In the genomic region with DNA sequence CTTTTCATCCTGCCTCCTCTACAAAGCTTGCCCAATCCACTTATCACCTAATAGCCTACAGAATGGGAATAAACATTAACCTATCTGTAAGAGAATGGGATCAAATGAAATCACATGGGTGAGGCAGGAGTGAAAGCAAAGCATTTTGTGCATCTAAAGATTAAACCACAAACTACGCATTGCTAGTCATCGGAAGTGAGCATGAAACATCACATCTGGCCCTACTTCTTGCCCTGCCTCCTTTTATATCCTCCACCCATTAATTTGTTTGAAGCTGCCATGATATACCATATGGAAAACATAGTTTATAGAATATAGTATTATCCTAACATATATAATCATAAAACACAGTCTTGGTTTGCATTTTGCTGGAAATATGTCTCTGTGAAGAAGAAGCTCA, we compare ENCODE assay signal across 22 mouse cellular contexts.
DNase-seq lines count a peak whose midpoint lies in the region; ATAC-seq and TF ChIP-seq lines count a peak whose summit lies in the region.
"Had no signal": no experiment of that assay in that cellular context is flagged by ENCODE, and none has a peak within 500 bp of the region (broad histone marks: within the 10 kb centered on the region; RNA-seq: fewer than 3 reads in every experiment).

No protein-coding gene starts in this region.

- WGBS in kidney, postnatal 0 days = 76% methylated on average over 2 of the region's 2 CpGs
- 44% methylated on average over 2 of the region's 2 CpGs for WGBS in lung, embryonic 14.5 days
- 82% methylated on average over 2 of the region's 2 CpGs for WGBS in lung, adult 2 months
- WGBS in lung, embryonic 15.5 days = 57% methylated on average over 2 of the region's 2 CpGs
- 55% methylated on average over 2 of the region's 2 CpGs for WGBS in lung, embryonic 16.5 days

- H3K4me3 ChIP-seq in kidney, postnatal 0 days (replicated peaks; ENCODE audit: low read depth, low read length) = no peak overlapping the region
- no peak overlapping the region for H3K4me3 ChIP-seq in lung, embryonic 14.5 days (ENCODE audit: low read depth, low read length)
- no peak overlapping the region for H3K4me3 ChIP-seq in lung, adult 2 months (replicated peaks; ENCODE audit: extremely low read depth, low read depth, low read length)
- H3K4me3 ChIP-seq in lung, embryonic 15.5 days = no peak overlapping the region
- no peak overlapping the region for H3K4me3 ChIP-seq in lung, embryonic 16.5 days (ENCODE audit: low read length)

- H3K4me1 ChIP-seq in kidney, postnatal 0 days (replicated peaks; ENCODE audit: insufficient read depth, low read length) = no peaks in the 10 kb centered on the region
- H3K4me1 ChIP-seq in lung, embryonic 14.5 days (ENCODE audit: insufficient read depth) = no peaks in the 10 kb centered on the region
- H3K4me1 ChIP-seq in lung, adult 2 months (ENCODE audit: control insufficient read depth, insufficient read depth, low read length) = no peaks in the 10 kb centered on the region
- no peaks in the 10 kb centered on the region for H3K4me1 ChIP-seq in lung, embryonic 15.5 days
- H3K4me1 ChIP-seq in lung, embryonic 16.5 days (replicated peaks; ENCODE audit: control insufficient read depth, insufficient read depth, low read length) = no peaks in the 10 kb centered on the region

- no peak for TF ChIP-seq CTCF in kidney, postnatal 0 days (IDR thresholded peaks at IDR 0.05; ENCODE audit: low read depth)
- TF ChIP-seq CTCF in lung, embryonic 14.5 days (IDR thresholded peaks at IDR 0.05; ENCODE audit: low read depth) = no peak
- TF ChIP-seq CTCF in lung, adult 2 months (IDR thresholded peaks at IDR 0.05; ENCODE audit: insufficient read depth, low read length) = no peak

- no peak overlapping the region for H3K9ac ChIP-seq in kidney, postnatal 0 days (ENCODE audit: low read depth, low read length)
- no peak overlapping the region for H3K9ac ChIP-seq in lung, embryonic 14.5 days
- H3K9ac ChIP-seq in lung, embryonic 15.5 days = no peak overlapping the region
- no peak overlapping the region for H3K9ac ChIP-seq in lung, embryonic 16.5 days (ENCODE audit: low read length)

- no peaks in the 10 kb centered on the region for H3K9me3 ChIP-seq in kidney, postnatal 0 days (replicated peaks; ENCODE audit: low read length)
- no peaks in the 10 kb centered on the region for H3K9me3 ChIP-seq in lung, embryonic 14.5 days (ENCODE audit: low read depth, low read length)
- H3K9me3 ChIP-seq in lung, embryonic 15.5 days = no peaks in the 10 kb centered on the region
- H3K9me3 ChIP-seq in lung, embryonic 16.5 days (ENCODE audit: control insufficient read depth, low read length) = no peaks in the 10 kb centered on the region

- no peak overlapping the region for H3K4me2 ChIP-seq in kidney, postnatal 0 days (ENCODE audit: low read length)
- H3K4me2 ChIP-seq in lung, embryonic 14.5 days = no peak overlapping the region
- H3K4me2 ChIP-seq in lung, embryonic 15.5 days = no peak overlapping the region
- no peak overlapping the region for H3K4me2 ChIP-seq in lung, embryonic 16.5 days (ENCODE audit: low read depth, low read length)

- no peaks in the 10 kb centered on the region for H3K36me3 ChIP-seq in kidney, postnatal 0 days (ENCODE audit: insufficient read depth, low read length)
- H3K36me3 ChIP-seq in lung, embryonic 14.5 days (ENCODE audit: insufficient read depth) = no peaks in the 10 kb centered on the region
- H3K36me3 ChIP-seq in lung, embryonic 15.5 days = no peaks in the 10 kb centered on the region
- no peaks in the 10 kb centered on the region for H3K36me3 ChIP-seq in lung, embryonic 16.5 days (ENCODE audit: control insufficient read depth, insufficient read depth, low read length)
- H3K36me3 ChIP-seq: G1E had no signal

- H3K27me3 ChIP-seq in kidney, postnatal 0 days (ENCODE audit: insufficient read depth, low read length) = no peaks in the 10 kb centered on the region
- H3K27me3 ChIP-seq in lung, embryonic 14.5 days (ENCODE audit: insufficient read depth, low read length) = no peaks in the 10 kb centered on the region
- no peaks in the 10 kb centered on the region for H3K27me3 ChIP-seq in lung, embryonic 15.5 days
- H3K27me3 ChIP-seq in lung, embryonic 16.5 days (ENCODE audit: control insufficient read depth, insufficient read depth, low read depth, low read length) = no peaks in the 10 kb centered on the region
- H3K27me3 ChIP-seq: CH12.LX, Patski had no signal

- DNase-seq in kidney, postnatal 0 days (ENCODE audit: low spot score) = peak; percentile 2
- DNase-seq in kidney, adult 18-20 months = no peak
- DNase-seq in lung, embryonic 14.5 days = peak; percentile 80
- no peak for DNase-seq in lung, adult 2 months
- DNase-seq in lung, postnatal 10 days = no peak
- DNase-seq in lung, postnatal 36 days = no peak
- DNase-seq: adrenal gland, adult 2 months; adrenal gland, adult 8-10 months; adrenal gland, postnatal 10 days; adrenal gland, postnatal 14 days; adrenal gland, postnatal 25 days; adrenal gland, postnatal 36 days; B cell, adult 2 months; cerebellum, adult 11 months; cerebellum, adult 11-12 months had no signal

- no peak for ATAC-seq in kidney, postnatal 0 days (replicated peaks; ENCODE audit: low FRiP score, low read depth)
- peak; percentile 89 for ATAC-seq in lung, embryonic 14.5 days (ENCODE audit: insufficient read depth)
- ATAC-seq in lung, embryonic 15.5 days (ENCODE audit: borderline replicate concordance, extremely low read depth, low FRiP score, low TSS enrichment) = peak; percentile 27; the same call in 1 of the 2 replicates
- ATAC-seq in lung, embryonic 16.5 days (ENCODE audit: low read depth) = peak; percentile 61; the same call in 1 of the 2 replicates
- ATAC-seq: activated CD4-positive, CD25-positive, alpha-beta regulatory T cell, adult 4 months; CD4-positive, CD25-positive, alpha-beta regulatory T cell, adult 4 months; Patski had no signal

- no peak for TF ChIP-seq POLR2A in lung, adult 2 months (IDR thresholded peaks at IDR 0.05; ENCODE audit: borderline replicate concordance, extremely low read depth, low read depth, low read length)

- H3K27ac ChIP-seq in kidney, postnatal 0 days = no peak overlapping the region
- H3K27ac ChIP-seq in lung, embryonic 14.5 days (ENCODE audit: low read depth) = no peak overlapping the region
- no peak overlapping the region for H3K27ac ChIP-seq in lung, embryonic 15.5 days
- H3K27ac ChIP-seq in lung, embryonic 16.5 days (ENCODE audit: low read length) = no peak overlapping the region

Comparison
In these comparisons a context has a peak if more than half of its experiments do, and no peak if none do; other contexts are left out.
1. DNase-seq: peak in kidney, postnatal 0 days (single experiment) and lung, embryonic 14.5 days (single experiment); none in kidney, adult 18-20 months (single experiment), lung, adult 2 months (single experiment), lung, postnatal 10 days (single experiment) and lung, postnatal 36 days (single experiment).